Mouse (Mus musculus) olfactory bulb, adult 2 months (tissue): ENCODE data around the gene 1300017J02Rik.

Experiments used
- CTCF ChIP-seq: fragments of 200-500 bp; IDR thresholded peaks from 2 replicates; pipeline ENCODE4 v1.5.1; 2012; ENCODE audit warnings: low read depth, mild to moderate bottlenecking, low read length, moderate library complexity; ENCODE audit not compliant: insufficient read depth
- POLR2A ChIP-seq: fragments of 200-500 bp; IDR thresholded peaks from 2 replicates; pipeline ENCODE4 v1.6.1; 2012; ENCODE audit warnings: mild to moderate bottlenecking, low read depth, low read length, moderate library complexity; ENCODE audit not compliant: insufficient read depth

GRCm38 (mm10) chr9:103227760-103228159, 77.1 kb downstream of the 1300017J02Rik start:
- TF ChIP-seq CTCF (no peak), POLR2A (no peak)
